ENCODE assay signal across 11 mouse cellular contexts in the genomic region with DNA sequence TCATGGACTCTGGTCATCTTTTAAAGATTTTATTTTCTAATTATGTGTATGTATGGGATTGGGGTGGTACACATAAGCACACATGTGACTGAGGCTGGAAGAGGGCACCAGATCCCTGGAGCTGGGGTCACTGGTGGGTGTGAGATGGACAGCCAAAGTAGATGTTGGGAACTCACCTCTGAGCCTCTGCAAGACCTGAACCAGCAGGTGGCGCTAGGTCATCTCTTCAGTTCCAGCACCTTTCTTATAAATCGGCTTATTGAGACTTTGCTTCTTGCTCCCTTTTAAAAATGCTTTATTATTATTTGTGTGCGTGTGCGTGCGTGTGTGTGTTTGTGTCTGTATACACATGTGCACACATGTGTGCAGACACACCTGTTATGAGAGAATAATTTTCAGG.
DNase-seq lines count a peak whose midpoint lies in the region; ATAC-seq and TF ChIP-seq lines count a peak whose summit lies in the region.
"Had no signal": no experiment of that assay in that cellular context is flagged by ENCODE, and none has a peak within 500 bp of the region (broad histone marks: within the 10 kb centered on the region; RNA-seq: fewer than 3 reads in every experiment).

No protein-coding gene starts in this region.

- no peak overlapping the region for H3K9ac ChIP-seq in heart, embryonic 11.5 days (ENCODE audit: low read depth, low read length)
- H3K9ac ChIP-seq: embryonic facial prominence, embryonic 15.5 days; limb, embryonic 15.5 days; stomach, embryonic 15.5 days had no signal

- H3K36me3 ChIP-seq in heart, embryonic 11.5 days (ENCODE audit: control insufficient read depth, insufficient read depth, low read length): no peaks in the 10 kb centered on the region
- no peaks in the 10 kb centered on the region for H3K36me3 ChIP-seq in testis, adult 2 months (ENCODE audit: control insufficient read depth, insufficient read depth, low read length)
- H3K36me3 ChIP-seq: embryonic facial prominence, embryonic 15.5 days; limb, embryonic 15.5 days; stomach, embryonic 15.5 days had no signal

- peak; percentile 54; the same call in 1 of the 2 replicates for TF ChIP-seq CTCF in testis, adult 2 months (IDR thresholded peaks at IDR 0.05; ENCODE audit: control insufficient read depth, insufficient read depth, insufficient replicate concordance, low read depth, low read length)

- H3K4me2 ChIP-seq in heart, embryonic 11.5 days: no peak overlapping the region
- H3K4me2 ChIP-seq: embryonic facial prominence, embryonic 15.5 days; limb, embryonic 15.5 days; stomach, embryonic 15.5 days had no signal

- TF ChIP-seq POLR2A in testis, adult 2 months (IDR thresholded peaks at IDR 0.05; ENCODE audit: control insufficient read depth, low read depth, low read length): no peak

- no peaks in the 10 kb centered on the region for H3K9me3 ChIP-seq in heart, embryonic 11.5 days (replicated peaks; ENCODE audit: control insufficient read depth, low read length)
- H3K9me3 ChIP-seq: embryonic facial prominence, embryonic 15.5 days; limb, embryonic 15.5 days; stomach, embryonic 15.5 days had no signal

- H3K4me1 ChIP-seq in heart, embryonic 11.5 days (ENCODE audit: control insufficient read depth, insufficient read depth, low read length): no peaks in the 10 kb centered on the region; the same call in 1 of the 2 replicates
- no peaks in the 10 kb centered on the region for H3K4me1 ChIP-seq in testis, adult 2 months (ENCODE audit: control insufficient read depth, insufficient read depth, low read length)
- H3K4me1 ChIP-seq: embryonic facial prominence, embryonic 15.5 days; limb, embryonic 15.5 days; stomach, embryonic 15.5 days had no signal

- WGBS in heart, embryonic 11.5 days (ENCODE audit: insufficient replicate concordance): 25% methylated on average over 5 of the region's 5 CpGs

- H3K27me3 ChIP-seq in heart, embryonic 11.5 days (ENCODE audit: control insufficient read depth, insufficient read depth, low read length): no peaks in the 10 kb centered on the region
- no peaks in the 10 kb centered on the region for H3K27me3 ChIP-seq in testis, adult 2 months (ENCODE audit: control insufficient read depth, insufficient read depth, low read length)
- H3K27me3 ChIP-seq: stomach, embryonic 15.5 days had no signal

- no peak for ATAC-seq in heart, embryonic 11.5 days (replicated peaks; ENCODE audit: insufficient number of reproducible peaks, low FRiP score, low TSS enrichment)
- peak; percentile 75; the same call in 1 of the 2 replicates for ATAC-seq in megakaryocyte-erythroid progenitor cell, adult 5-6 weeks (replicated peaks; ENCODE audit: low FRiP score, low TSS enrichment, poor library complexity, severe bottlenecking)

- H3K27ac ChIP-seq in heart, embryonic 11.5 days (ENCODE audit: low read depth, low read length): no peak overlapping the region
- H3K27ac ChIP-seq in testis, adult 2 months (ENCODE audit: control insufficient read depth, insufficient read depth, low read depth, low read length): no peak overlapping the region
- H3K27ac ChIP-seq: embryonic facial prominence, embryonic 15.5 days; limb, embryonic 15.5 days; stomach, embryonic 15.5 days had no signal

- peak; percentile 27 to 73 for DNase-seq in heart, adult 18-20 months
- DNase-seq in testis, postnatal 14 days (ENCODE audit: low spot score): no peak
- DNase-seq in cerebellum, adult 8-10 months: peak; percentile 37
- peak; percentile 78 for DNase-seq in kidney, postnatal 10 days
- peak; percentile 54 for DNase-seq in thymus, postnatal 25 days

- no peak overlapping the region for H3K4me3 ChIP-seq in heart, embryonic 11.5 days (ENCODE audit: low read depth, low read length)
- H3K4me3 ChIP-seq in testis, adult 2 months (ENCODE audit: control insufficient read depth, low read depth, low read length): no peak overlapping the region
- H3K4me3 ChIP-seq: embryonic facial prominence, embryonic 15.5 days; limb, embryonic 15.5 days; stomach, embryonic 15.5 days had no signal
